Mouse (Mus musculus) brown adipose tissue, adult 24 weeks (tissue): Measurements from ENCODE around the gene Nr4a3. TPM values are rescaled to one million over a fixed set of nuclear protein-coding genes. Genes with fewer than 3 reads are reported as not detected.

ENCODE experiments used
- H3K27ac ChIP-seq: fragments of 200-500 bp; replicated peaks from 2 replicates; pipeline ENCODE4 v1.5.1; 2012; ENCODE audit warnings: low read depth, mild to moderate bottlenecking, low read length
- H3K4me1 ChIP-seq: fragments of 200-500 bp; 2 replicates; pipeline ENCODE4 v1.6.1; 2012; ENCODE audit warnings: low read length, mixed read lengths; ENCODE audit not compliant: control insufficient read depth, insufficient read depth, insufficient read length
- H3K4me3 ChIP-seq: fragments of 200-500 bp; 2 replicates; pipeline ENCODE4 v1.5.1; 2012; ENCODE audit warnings: low read depth, mild to moderate bottlenecking, low read length, moderate library complexity; ENCODE audit not compliant: insufficient read depth
- polyA plus RNA-seq: library from polyadenylated mRNA; stranded (reverse); fragments of >200 nt; gene quantifications from 2 replicates; pipeline ENCODE4 v1.2.4, GENCODE M21; 2012; ENCODE audit not compliant: missing spikeins, insufficient read depth, insufficient read length

The Nr4a3 gene
- polyA plus RNA-seq: 0.88 and 1.1 TPM in 2 replicates

DNA sequence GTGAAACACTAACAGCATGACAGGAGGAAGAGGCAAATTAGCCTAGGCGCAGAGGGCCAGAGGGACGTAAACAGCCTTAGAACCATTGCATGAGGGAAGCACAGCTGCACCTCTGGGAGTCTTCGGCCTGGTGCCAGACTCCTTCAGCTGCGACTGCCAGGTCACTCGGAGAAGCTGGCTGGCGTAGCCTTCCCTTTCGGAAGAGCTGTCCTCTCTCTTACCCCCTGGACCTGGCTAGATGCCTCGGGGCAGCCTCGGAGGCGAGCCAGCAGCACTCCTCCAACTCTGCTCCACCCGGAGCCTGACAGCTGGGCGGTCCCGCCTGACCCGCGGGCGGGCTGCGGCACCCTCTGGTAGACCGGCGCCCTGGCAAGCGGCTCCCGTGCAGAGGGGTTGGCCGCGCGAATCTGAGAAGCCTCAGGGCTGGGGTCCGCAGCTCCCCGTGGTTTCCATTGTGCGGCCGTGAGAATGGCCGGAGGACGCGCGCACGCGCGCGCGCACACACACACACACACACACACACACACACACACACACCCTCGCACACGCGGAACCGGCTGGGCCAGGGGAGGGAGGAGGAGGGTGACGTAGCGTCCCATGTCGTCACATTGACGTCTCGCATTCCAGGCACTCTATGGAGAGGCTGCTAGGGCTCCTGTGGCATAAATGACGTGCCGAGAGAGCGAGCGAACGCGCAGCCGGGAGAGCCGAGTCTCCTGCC, at the start of gene Nr4a3:
Gene Nr4a3, plus strand, starts transcription at position 663 of the 721 bp plus-strand sequence.
- peak within 1 kb of the TSS; percentile 80 for H3K4me3 ChIP-seq
- H3K27ac ChIP-seq: peak within 1 kb of the TSS; percentile 67
- H3K4me1 ChIP-seq: no peaks in the 10 kb centered on the region

- H3K27ac ChIP-seq: no peak overlapping the region
- no peak overlapping the region for H3K4me3 ChIP-seq
- H3K4me1 ChIP-seq: no peaks in the 10 kb centered on the region
These were observed 42.0 kb upstream of the Nr4a3 start for GRCm38 (mm10) chr4:48002969-48003368.

DNA sequence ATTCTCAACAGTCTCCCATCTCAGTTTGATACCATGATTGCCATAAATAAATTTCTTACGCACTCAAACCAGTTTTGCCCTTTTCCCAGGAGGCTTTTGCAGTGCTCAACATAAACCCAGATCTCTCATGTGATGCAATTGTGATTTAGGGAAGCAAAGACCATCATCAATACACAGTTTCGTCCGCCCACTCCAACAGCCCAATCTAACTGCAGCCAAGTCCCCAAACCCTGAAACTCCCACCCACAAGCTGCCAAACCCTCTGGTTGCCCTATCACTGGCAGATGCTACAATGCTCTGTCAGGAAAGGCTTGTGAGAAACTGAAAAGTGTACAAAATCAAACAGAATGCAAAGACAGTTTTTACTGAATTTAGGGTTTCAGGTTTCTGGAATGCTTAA, 41.5 kb upstream of the Nr4a3 start:
- Histone ChIP-seq H3K4me1 (no peaks in the 10 kb centered on the region), H3K27ac (no peak overlapping the region), H3K4me3 (no peak overlapping the region)

DNA sequence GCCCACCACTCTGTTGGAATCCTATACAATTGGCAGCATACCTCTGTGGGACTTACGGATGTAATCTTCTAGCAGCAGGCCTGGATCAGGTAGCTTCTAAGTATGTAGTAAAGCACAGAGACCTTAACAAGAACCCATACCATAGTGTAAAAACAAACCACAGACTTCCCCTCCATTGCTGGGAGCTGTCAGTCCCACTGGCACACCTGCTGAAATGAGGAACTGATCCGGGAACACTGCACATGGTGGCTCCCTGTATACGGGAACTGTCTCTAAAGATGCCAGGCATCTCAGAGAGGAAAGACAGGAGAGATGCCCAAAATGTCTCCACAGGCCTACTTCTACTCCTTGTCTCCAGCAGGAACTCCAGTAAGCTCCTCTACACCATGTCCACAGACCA, 38.6 kb upstream of the Nr4a3 start:
- H3K4me1 ChIP-seq: no peaks in the 10 kb centered on the region
- no peak overlapping the region for H3K4me3 ChIP-seq
- H3K27ac ChIP-seq: no peak overlapping the region

DNA sequence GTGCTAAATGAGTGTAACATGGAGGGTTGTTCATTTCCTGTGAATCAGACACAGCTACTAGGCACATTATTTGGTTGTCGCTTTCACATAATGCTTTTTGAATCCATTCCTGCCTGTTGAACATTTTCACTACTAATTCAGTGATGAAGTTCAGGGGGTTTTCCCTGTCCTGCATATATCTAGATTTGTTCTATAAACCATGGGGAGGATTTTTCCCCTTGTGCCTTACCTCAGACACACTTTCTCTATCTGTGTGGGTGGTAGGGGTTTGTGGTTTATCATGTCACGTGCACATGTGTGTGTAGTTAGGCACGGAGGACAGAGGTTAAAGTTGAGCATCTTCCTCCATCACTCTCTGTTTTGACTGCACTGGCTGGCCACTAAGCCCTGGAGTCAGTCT, 32.7 kb upstream of the Nr4a3 start:
- no peaks in the 10 kb centered on the region for H3K4me1 ChIP-seq
- H3K4me3 ChIP-seq: no peak overlapping the region
- H3K27ac ChIP-seq: no peak overlapping the region

DNA sequence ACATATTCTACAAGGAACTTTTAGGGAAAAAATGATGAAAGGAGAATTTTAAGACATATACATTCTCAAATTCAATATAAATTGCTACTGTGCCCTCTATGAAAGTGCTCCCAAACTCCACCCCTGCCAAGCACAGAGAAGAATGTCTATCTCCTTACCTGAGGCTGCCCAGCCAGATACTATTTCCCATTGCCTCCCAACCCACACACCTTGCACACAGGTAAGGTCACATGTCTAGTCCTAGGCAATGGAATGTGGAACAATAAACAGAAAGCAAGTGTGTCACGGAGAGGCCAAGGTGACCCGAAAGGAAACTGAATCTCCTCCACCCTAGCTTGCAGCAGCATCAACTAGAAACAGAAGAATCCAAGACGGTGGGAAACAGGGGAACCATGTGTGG, 22.0 kb upstream of the Nr4a3 start:
- H3K27ac ChIP-seq: no peak overlapping the region
- H3K4me1 ChIP-seq: no peaks in the 10 kb centered on the region
- no peak overlapping the region for H3K4me3 ChIP-seq

DNA sequence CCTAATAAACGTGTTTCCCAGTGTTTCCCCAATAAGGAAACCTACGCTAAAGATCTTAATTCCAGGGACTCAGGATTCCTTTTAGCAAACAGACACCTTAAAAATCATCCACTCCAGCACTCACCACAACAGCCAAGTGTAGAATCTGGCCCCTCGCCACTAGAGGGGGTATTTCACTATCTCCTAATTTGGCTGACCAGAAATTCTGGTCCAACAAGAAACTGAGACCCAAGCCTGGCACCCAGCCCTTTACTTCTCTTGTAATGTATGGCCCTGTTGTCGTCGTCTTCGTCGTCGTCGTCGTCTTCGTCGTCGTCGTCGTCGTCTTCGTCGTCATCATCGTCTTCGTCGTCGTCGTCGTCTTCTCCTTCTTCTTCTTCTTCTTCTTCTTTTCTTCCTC, 15.3 kb upstream of the Nr4a3 start:
- Histone ChIP-seq H3K4me3 (no peak overlapping the region), H3K27ac (no peak overlapping the region), H3K4me1 (no peaks in the 10 kb centered on the region)

DNA sequence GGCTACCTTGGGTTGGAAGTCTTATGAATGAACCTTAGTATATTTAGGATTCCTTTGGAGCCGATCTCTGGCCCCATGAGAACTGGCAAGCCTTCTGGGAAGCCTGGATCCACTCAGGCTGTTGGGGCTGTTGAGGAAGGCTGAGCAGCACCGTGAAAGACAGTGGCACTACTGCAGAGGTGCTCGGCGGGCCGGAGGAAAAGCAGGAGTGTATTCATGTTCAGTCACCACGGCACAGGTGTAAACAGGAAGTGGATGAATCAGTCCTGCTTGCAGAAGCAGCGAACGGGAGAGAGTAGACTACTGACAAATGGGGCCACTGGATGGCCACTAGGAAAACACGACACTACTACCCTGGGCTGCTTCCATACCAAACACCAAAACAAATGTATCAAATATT, 10.7 kb upstream of the Nr4a3 start:
- Histone ChIP-seq H3K27ac (no peak overlapping the region), H3K4me1 (no peaks in the 10 kb centered on the region), H3K4me3 (no peak overlapping the region)

DNA sequence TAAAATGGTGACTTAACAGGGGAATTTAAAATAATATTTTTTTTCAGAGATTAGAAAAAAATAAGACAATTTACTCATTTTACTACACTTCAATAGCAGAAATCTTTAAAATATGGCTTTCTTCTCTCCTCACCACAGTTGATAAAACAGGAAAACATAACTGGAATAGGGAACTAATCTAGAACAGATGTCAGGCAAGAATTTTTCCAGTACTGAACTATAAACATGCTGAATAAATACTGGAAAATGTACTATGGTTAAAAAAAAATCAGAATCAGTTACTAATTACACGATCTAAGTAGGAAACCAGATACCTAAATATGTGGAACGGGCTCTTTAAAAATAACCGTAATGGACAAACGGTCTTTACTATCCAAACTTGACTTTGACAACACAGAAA, 7.3 kb upstream of the Nr4a3 start:
- Histone ChIP-seq H3K27ac (no peak overlapping the region), H3K4me3 (no peak overlapping the region), H3K4me1 (no peaks in the 10 kb centered on the region)

DNA sequence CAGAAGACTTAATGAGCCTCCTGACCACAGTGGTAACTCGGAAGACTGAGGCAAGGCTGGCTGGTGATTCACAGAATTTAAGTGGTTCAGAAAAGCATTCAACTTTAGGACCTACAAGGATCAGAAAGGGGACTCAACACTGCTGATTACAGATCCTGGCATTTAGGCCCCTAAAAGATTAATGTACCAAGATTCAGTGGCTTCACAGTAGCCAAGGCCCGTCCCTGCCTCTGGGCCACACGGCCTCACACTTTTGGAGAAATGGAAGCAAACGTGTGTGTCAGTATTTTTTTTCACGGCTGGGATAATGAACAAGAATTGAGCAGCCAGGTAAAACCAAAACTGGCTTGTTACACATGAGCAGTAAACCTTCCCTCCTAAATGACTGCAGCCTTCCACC, 6.1 kb upstream of the Nr4a3 start:
- no peak overlapping the region for H3K27ac ChIP-seq
- no peaks in the 10 kb centered on the region for H3K4me1 ChIP-seq
- H3K4me3 ChIP-seq: no peak overlapping the region

DNA sequence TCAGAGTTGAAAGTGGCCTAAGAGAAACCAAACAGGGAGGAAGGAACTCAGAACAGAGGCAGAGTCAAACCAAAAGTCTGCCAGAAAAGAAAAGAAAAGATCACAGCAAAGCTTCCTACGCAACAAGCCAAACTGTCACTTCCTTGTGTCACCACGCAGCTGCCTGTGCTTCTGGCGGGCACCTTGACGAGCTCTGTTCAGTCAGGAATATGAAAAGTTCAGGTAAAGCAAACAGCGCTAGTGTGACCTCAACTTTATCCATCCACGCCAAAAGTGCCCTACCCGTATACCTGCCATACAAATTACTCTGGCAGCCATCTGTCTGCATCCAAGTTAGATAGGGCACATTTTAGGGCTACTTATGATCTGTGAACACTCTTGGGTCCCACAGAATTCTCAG, 5.2 kb upstream of the Nr4a3 start:
- Histone ChIP-seq H3K4me1 (no peaks in the 10 kb centered on the region), H3K27ac (no peak overlapping the region), H3K4me3 (no peak overlapping the region)

DNA sequence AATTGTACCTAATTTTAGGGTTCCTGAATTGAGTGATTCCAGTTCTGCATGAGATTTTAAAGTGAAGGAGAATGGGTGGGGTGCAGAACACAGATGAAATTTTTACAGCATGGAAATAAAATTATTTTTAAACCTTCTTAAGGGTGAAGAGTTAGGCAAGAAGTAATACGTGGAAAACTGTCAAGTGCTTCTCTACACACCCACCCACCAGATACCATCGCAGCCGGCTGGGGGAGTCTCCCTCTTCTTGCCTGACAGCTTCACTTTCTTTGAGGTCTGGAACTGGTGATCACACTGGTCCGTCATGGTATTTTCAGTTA, 2.5 kb upstream of the Nr4a3 start:
- H3K27ac ChIP-seq: peak overlapping the region; percentile 100
- peak overlapping the region; percentile 92 for H3K4me3 ChIP-seq
- H3K4me1 ChIP-seq: no peaks in the 10 kb centered on the region

GRCm38 (mm10) chr4:48042786-48043701, 1.9 kb upstream of the Nr4a3 start:
- Histone ChIP-seq H3K4me1 (no peaks in the 10 kb centered on the region), H3K27ac (peak overlapping the region; percentile 100), H3K4me3 (peak overlapping the region; percentile 92)

DNA sequence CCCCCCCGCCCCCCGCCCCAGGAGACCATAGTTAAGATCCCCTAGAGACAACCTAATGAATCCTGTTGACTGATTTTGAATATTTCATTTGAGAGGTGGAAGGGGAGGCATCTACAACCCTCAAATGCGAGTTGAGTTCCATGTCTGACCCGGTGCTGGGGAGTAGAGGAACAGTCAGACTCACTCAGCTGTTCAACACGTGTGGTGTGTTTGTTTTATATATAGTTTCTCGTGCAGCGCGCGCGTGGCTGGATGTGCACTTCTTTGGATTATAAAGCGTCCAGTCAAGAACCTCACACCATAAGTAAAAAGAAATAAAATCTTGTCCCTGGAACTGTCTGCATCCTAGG, 837 bp upstream of the Nr4a3 start:
- no peaks in the 10 kb centered on the region for H3K4me1 ChIP-seq
- peak overlapping the region; percentile 67 for H3K27ac ChIP-seq
- peak overlapping the region; percentile 80 for H3K4me3 ChIP-seq

DNA sequence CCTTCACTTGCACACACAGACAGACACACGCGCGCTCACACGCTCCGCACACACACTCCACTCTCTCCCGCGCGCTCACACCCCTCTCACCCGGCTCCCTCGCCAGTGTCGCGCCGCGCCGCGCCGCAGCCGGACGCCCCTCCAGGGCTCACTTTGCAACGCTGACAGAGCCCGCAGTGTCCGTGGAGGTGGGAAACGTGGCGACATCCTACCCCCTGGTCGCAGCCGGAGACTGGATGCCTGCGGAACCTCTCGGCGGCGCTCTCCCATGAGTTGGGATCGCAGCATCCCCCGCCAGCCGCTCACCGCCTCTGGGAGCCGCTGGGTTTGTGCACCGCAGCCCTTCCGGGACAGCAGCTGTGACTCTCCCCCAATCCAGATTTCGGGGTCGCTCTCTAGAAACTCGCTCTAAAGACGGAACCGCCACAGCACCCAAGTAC, 348 bp downstream of the Nr4a3 start:
- Histone ChIP-seq H3K4me1 (no peaks in the 10 kb centered on the region), H3K4me3 (peak overlapping the region; percentile 80), H3K27ac (peak overlapping the region; percentile 32)
